Mouse (Mus musculus): ENCODE measurements at regions not wholly inside any gene's neighbourhood (a gene's known extent, or its start where the extent isn't known, plus 50 kb on each side); places are given as distances from the start of the nearest gene placed in this dataset.
"Not testable (repeated sequence)": the region's sequence is repeated elsewhere in the genome, so short reads cannot be mapped to it uniquely, and the experiment has no call there.

DNA sequence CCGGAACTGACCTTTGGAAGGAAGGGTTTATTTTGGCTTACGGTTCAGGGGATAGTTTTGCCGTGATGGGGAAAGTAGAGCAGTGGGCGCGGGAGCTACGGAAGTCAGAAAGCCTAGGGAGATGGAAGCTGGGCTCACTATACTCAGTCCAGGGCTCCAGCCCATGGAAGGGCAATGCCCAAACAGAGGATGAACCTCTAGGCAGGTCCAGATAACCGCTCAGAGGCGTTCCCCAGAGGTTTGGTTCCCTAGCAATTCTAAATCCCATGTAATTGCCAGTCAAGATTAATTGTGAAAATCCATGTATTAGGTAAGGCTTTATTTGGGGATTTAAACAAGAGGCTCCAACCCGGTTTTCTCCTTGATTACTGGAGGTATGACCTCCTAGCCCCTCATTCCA is 123.1 kb upstream of the Mrps10 start:
- Histone ChIP-seq H3K9me3 (replicated peaks) (no peaks in the 10 kb centered on the region), H3K4me1 (ENCODE audit: insufficient read depth, low read depth, low read length) (no peaks in the 10 kb centered on the region), H3K4me3 (ENCODE audit: low read depth, low read length) (no peak overlapping the region), H3K36me3 (replicated peaks) (no peaks in the 10 kb centered on the region), H3K27me3 (ENCODE audit: insufficient read depth, low read length) (no peaks in the 10 kb centered on the region; the same call in 1 of the 2 replicates)
- TF ChIP-seq CTCF (IDR thresholded peaks at IDR 0.05; ENCODE audit: low read depth, low read length): no peak
- no peak for TF ChIP-seq GATA1 (IDR thresholded peaks at IDR 0.05; ENCODE audit: borderline replicate concordance, low read length)
- TF ChIP-seq POLR2AphosphoS5 (IDR thresholded peaks at IDR 0.05; ENCODE audit: insufficient replicate concordance, low read depth, low read length): no peak
- no peak for TF ChIP-seq TAL1 (conservative IDR thresholded peaks at IDR 0.05; ENCODE audit: low read depth, low read length)
- TF ChIP-seq GATA2 (IDR thresholded peaks at IDR 0.05; ENCODE audit: borderline replicate concordance, low read depth, low read length): no peak
- DNase-seq (ENCODE audit: low spot score): no peak
- no peak for ATAC-seq (ENCODE audit: extremely low read depth, insufficient number of reproducible peaks, low FRiP score, poor library complexity, severe bottlenecking)

DNA sequence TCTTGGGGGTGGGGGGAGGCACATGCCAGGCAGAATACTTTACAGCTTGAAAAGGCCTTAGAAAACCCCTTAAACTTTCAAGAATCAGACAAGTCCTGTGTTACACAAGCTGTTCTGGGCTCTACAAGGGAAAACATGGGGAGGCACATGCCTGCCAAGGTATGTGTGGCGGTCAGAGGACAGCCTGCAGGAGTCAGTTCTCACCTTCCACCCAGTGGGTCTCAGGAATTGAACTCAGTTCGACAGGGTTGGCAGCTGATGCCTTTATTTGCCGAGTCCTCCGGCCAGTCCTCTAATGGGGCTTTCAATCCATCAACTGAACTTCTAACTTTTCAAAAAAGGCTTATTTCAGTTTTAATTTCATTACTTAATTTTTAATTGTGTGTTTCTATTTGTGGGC is 129.6 kb upstream of the Mrps10 start:
- no peak for ATAC-seq (ENCODE audit: extremely low read depth, insufficient number of reproducible peaks, low FRiP score, poor library complexity, severe bottlenecking)
- DNase-seq (ENCODE audit: low spot score): no peak
- H3K27me3 ChIP-seq (ENCODE audit: insufficient read depth, low read length): peaks cover 3% of the 10 kb centered on the region; the same call in 1 of the 2 replicates
- TF ChIP-seq CTCF (IDR thresholded peaks at IDR 0.05; ENCODE audit: low read depth, low read length) (no peak), GATA2 (IDR thresholded peaks at IDR 0.05; ENCODE audit: borderline replicate concordance, low read depth, low read length) (no peak), GATA1 (IDR thresholded peaks at IDR 0.05; ENCODE audit: borderline replicate concordance, low read length) (no peak), TAL1 (conservative IDR thresholded peaks at IDR 0.05; ENCODE audit: low read depth, low read length) (no peak), POLR2AphosphoS5 (IDR thresholded peaks at IDR 0.05; ENCODE audit: insufficient replicate concordance, low read depth, low read length) (no peak)
- H3K4me1 ChIP-seq (ENCODE audit: insufficient read depth, low read depth, low read length): no peaks in the 10 kb centered on the region
- no peaks in the 10 kb centered on the region for H3K36me3 ChIP-seq (replicated peaks)
- H3K4me3 ChIP-seq (ENCODE audit: low read depth, low read length): no peak overlapping the region
- no peaks in the 10 kb centered on the region for H3K9me3 ChIP-seq (replicated peaks)

DNA sequence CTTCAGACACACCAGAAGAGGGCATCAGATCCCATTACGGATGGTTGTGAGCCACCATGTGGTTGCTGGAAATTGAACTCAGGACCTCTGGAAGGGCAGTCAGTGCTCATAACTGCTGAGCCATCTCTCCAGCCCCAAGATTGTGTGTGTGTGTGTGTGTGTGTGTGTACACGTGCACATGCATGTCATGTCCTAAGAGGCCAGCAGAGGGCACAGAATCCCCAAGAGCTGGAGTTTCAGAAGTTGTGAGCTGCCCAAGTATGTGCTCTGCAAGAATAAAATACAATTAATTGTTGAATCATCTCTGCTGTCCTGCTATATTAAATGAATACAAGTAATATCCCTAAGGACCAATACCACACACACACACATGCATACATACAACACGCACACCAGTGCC is 130.8 kb upstream of the Mrps10 start:
- H3K4me3 ChIP-seq (ENCODE audit: low read depth, low read length); H3K36me3 ChIP-seq (replicated peaks); ATAC-seq (ENCODE audit: extremely low read depth, insufficient number of reproducible peaks, low FRiP score, poor library complexity, severe bottlenecking); H3K27me3 ChIP-seq (ENCODE audit: insufficient read depth, low read length); DNase-seq (ENCODE audit: low spot score); H3K4me1 ChIP-seq (ENCODE audit: insufficient read depth, low read depth, low read length); H3K9me3 ChIP-seq (replicated peaks): not testable (repeated sequence)

DNA sequence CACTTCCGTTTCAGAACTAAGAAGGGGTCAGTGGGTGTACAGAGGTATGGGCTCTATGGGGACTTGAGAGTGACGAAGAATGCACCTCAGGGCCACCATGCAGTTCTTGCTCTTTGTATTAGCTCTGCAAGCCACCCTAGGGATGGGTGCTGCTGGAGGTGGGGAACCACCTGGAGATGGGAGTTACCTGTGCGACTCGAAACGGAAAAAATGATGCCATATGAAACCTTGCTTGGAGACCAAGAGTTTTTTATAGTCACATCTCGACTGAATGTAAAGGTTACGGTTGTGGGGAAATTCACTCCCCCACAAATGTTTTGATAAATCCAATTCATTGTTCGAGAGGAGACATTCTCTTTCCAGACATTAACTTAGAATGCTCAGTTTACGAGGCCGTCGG is 134.3 kb upstream of the Mrps10 start:
- H3K9me3 ChIP-seq (replicated peaks): no peaks in the 10 kb centered on the region
- no peaks in the 10 kb centered on the region for H3K36me3 ChIP-seq (replicated peaks)
- no peak overlapping the region for H3K4me3 ChIP-seq (ENCODE audit: low read depth, low read length)
- no peaks in the 10 kb centered on the region for H3K4me1 ChIP-seq (ENCODE audit: insufficient read depth, low read depth, low read length)
- DNase-seq (ENCODE audit: low spot score) (no peak), ATAC-seq (ENCODE audit: extremely low read depth, insufficient number of reproducible peaks, low FRiP score, poor library complexity, severe bottlenecking) (no peak)
- peaks cover 11% of the 10 kb centered on the region; the same call in 1 of the 2 replicates for H3K27me3 ChIP-seq (ENCODE audit: insufficient read depth, low read length)
- TF ChIP-seq POLR2AphosphoS5 (IDR thresholded peaks at IDR 0.05; ENCODE audit: insufficient replicate concordance, low read depth, low read length) (no peak), CTCF (IDR thresholded peaks at IDR 0.05; ENCODE audit: low read depth, low read length) (no peak), GATA2 (IDR thresholded peaks at IDR 0.05; ENCODE audit: borderline replicate concordance, low read depth, low read length) (no peak), GATA1 (IDR thresholded peaks at IDR 0.05; ENCODE audit: borderline replicate concordance, low read length) (no peak), TAL1 (conservative IDR thresholded peaks at IDR 0.05; ENCODE audit: low read depth, low read length) (no peak)

DNA sequence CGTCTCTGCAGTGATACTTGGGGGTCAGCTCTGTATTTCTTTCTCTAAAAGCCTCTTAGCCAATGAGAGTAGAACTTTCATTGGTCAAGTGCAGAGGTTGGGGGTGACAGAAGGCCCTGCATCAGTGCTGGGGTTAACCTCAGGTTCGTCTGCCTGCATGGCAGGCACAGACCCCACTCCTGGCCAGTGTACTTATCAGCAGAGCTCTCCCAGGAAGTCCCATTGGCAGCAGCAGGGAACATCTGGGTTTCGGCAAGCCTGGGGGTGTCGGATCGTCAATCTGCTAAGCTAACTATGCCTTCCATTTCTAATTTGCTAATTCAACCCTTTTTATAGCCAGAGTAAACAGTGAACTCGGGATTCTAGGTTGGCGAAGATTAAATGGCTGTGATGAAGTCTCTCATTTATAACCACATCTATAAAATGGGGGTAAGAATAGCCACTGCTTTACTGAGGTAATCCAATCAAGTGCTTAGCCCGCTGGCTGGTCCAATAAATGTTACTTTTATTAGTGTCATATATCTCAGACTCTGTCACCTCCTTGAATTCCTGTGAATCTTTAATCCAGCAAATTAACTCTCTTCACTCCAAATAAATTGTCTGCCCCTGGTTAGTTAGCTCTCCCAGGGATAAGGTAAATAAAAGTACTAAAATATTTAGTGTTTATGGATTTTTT is 135.5 kb upstream of the Mrps10 start:
- Histone ChIP-seq H3K4me3 (ENCODE audit: low read depth, low read length) (no peak overlapping the region), H3K9me3 (replicated peaks) (no peaks in the 10 kb centered on the region), H3K27me3 (ENCODE audit: insufficient read depth, low read length) (peaks cover 13% of the 10 kb centered on the region; the same call in 1 of the 2 replicates), H3K36me3 (replicated peaks) (no peaks in the 10 kb centered on the region), H3K4me1 (ENCODE audit: insufficient read depth, low read depth, low read length) (no peaks in the 10 kb centered on the region)
- no peak for DNase-seq (ENCODE audit: low spot score)
- TF ChIP-seq POLR2AphosphoS5 (IDR thresholded peaks at IDR 0.05; ENCODE audit: insufficient replicate concordance, low read depth, low read length) (no peak), CTCF (IDR thresholded peaks at IDR 0.05; ENCODE audit: low read depth, low read length) (no peak), GATA2 (IDR thresholded peaks at IDR 0.05; ENCODE audit: borderline replicate concordance, low read depth, low read length) (no peak), TAL1 (conservative IDR thresholded peaks at IDR 0.05; ENCODE audit: low read depth, low read length) (no peak), GATA1 (IDR thresholded peaks at IDR 0.05; ENCODE audit: borderline replicate concordance, low read length) (no peak)
- ATAC-seq (ENCODE audit: extremely low read depth, insufficient number of reproducible peaks, low FRiP score, poor library complexity, severe bottlenecking): no peak

DNA sequence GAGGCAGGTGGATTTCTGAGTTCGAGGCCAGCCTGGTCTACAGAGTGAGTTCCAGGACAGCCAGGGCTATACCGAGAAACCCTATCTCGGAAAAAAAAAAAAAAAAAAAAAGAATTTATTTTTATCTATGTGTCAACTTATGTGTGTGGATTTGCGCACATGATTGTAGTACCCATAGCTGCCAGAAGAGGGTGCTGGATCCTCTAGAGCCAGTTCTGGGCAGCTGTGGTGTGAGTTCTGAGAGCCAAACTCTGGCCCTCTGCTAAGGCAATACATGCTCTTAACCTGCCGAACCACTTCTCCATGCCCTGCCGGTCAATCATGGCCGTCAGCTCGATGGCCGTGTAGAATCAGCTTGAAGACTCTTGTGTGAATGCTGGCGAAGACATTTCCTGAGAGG is 138.0 kb upstream of the Mrps10 start:
- TF ChIP-seq TAL1 (conservative IDR thresholded peaks at IDR 0.05; ENCODE audit: low read depth, low read length): no peak
- 0 out of 2 replicates have a peak, but pooled peaks have one; percentile 7 for TF ChIP-seq CTCF (IDR thresholded peaks at IDR 0.05; ENCODE audit: low read depth, low read length)
- Histone ChIP-seq H3K9me3 (replicated peaks) (no peaks in the 10 kb centered on the region), H3K4me1 (ENCODE audit: insufficient read depth, low read depth, low read length) (no peaks in the 10 kb centered on the region), H3K36me3 (replicated peaks) (no peaks in the 10 kb centered on the region), H3K4me3 (ENCODE audit: low read depth, low read length) (no peak overlapping the region), H3K27me3 (ENCODE audit: insufficient read depth, low read length) (peaks cover 11% of the 10 kb centered on the region; the same call in 1 of the 2 replicates)
- no peak for DNase-seq (ENCODE audit: low spot score)
- ATAC-seq (ENCODE audit: extremely low read depth, insufficient number of reproducible peaks, low FRiP score, poor library complexity, severe bottlenecking): no peak

DNA sequence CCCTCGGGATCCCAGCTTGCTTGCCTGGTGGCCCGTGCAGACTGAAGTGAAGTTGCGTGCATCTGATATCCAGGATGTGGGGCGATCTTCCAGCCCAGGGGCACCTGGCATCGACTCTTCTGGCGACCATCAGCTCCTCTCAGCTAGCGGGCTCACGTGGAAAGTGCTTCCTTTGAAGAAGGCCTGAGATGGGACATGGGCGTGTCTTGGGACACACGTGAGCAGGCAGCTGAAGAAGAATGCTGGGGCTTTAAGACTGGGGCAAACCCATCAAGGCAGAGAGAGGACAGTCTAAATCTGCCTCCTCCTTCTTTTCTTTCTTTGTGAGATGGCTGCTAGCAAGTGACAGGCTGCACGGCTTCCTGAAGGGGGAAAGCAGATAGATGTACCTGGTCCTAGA is 142.3 kb upstream of the Mrps10 start:
- H3K36me3 ChIP-seq (replicated peaks): no peaks in the 10 kb centered on the region
- peaks cover 7% of the 10 kb centered on the region; the same call in 1 of the 2 replicates for H3K27me3 ChIP-seq (ENCODE audit: insufficient read depth, low read length)
- H3K9me3 ChIP-seq (replicated peaks): no peaks in the 10 kb centered on the region
- TF ChIP-seq GATA1 (IDR thresholded peaks at IDR 0.05; ENCODE audit: borderline replicate concordance, low read length): no peak
- no peak for TF ChIP-seq CTCF (IDR thresholded peaks at IDR 0.05; ENCODE audit: low read depth, low read length)
- TF ChIP-seq TAL1 (conservative IDR thresholded peaks at IDR 0.05; ENCODE audit: low read depth, low read length): no peak
- no peak for TF ChIP-seq POLR2AphosphoS5 (IDR thresholded peaks at IDR 0.05; ENCODE audit: insufficient replicate concordance, low read depth, low read length)
- TF ChIP-seq GATA2 (IDR thresholded peaks at IDR 0.05; ENCODE audit: borderline replicate concordance, low read depth, low read length): no peak
- no peaks in the 10 kb centered on the region for H3K4me1 ChIP-seq (ENCODE audit: insufficient read depth, low read depth, low read length)
- ATAC-seq (ENCODE audit: extremely low read depth, insufficient number of reproducible peaks, low FRiP score, poor library complexity, severe bottlenecking): no peak
- no peak for DNase-seq (ENCODE audit: low spot score)
- no peak overlapping the region for H3K4me3 ChIP-seq (ENCODE audit: low read depth, low read length)
